Mouse (Mus musculus) liver, embryonic 13.5 days (tissue): ENCODE data around the gene Nin. TPM values are rescaled to one million over a fixed set of nuclear protein-coding genes. Genes with fewer than 3 reads are reported as not detected.

ENCODE experiments used
- ATAC-seq: fragments of 200-750 bp; cut with Nextera tagmentation; 2 replicates; pipeline ENCODE4 v1.8.0; 2017; ENCODE audit warnings: low read depth, mild to moderate bottlenecking, moderate number of reproducible peaks, moderate library complexity
- DNase-seq: peaks from one replicate; pipeline ENCODE4 v3.0.0; 2022
- H3K27ac ChIP-seq: fragments of 300-500 bp; sonication (generic); 2 replicates; pipeline ENCODE4 v1.5.1; 2015; ENCODE audit warnings: moderate library complexity, mild to moderate bottlenecking, inconsistent platforms
- H3K27me3 ChIP-seq: fragments of 300-500 bp; sonication (generic); 2 replicates; pipeline ENCODE4 v1.6.1; 2015; ENCODE audit warnings: mild to moderate bottlenecking, inconsistent platforms
- H3K36me3 ChIP-seq: fragments of 300-500 bp; sonication (generic); 2 replicates; pipeline ENCODE4 v1.6.1; 2015; ENCODE audit warnings: mild to moderate bottlenecking, inconsistent platforms
- H3K4me1 ChIP-seq: fragments of 300-500 bp; sonication (generic); replicated peaks from 2 replicates; pipeline ENCODE4 v1.6.1; 2015; ENCODE audit warnings: inconsistent platforms
- H3K4me2 ChIP-seq: fragments of 300-500 bp; sonication (generic); 2 replicates; pipeline ENCODE4 v1.6.1; 2015; ENCODE audit warnings: inconsistent platforms, mild to moderate bottlenecking, moderate library complexity
- H3K4me3 ChIP-seq: fragments of 300-500 bp; sonication (generic); replicated peaks from 2 replicates; pipeline ENCODE4 v1.5.1; 2015; ENCODE audit warnings: mild to moderate bottlenecking, inconsistent platforms
- H3K9ac ChIP-seq: fragments of 300-500 bp; sonication (generic); 2 replicates; pipeline ENCODE4 v1.6.1; 2015; ENCODE audit warnings: mild to moderate bottlenecking, inconsistent platforms
- H3K9me3 ChIP-seq: fragments of 300-500 bp; sonication (generic); replicated peaks from 2 replicates; pipeline ENCODE4 v1.6.1; 2016; ENCODE audit warnings: inconsistent platforms
- WGBS: fragments of 180-500 bp; shearing (Covaris S2); methylation state at CpG from one replicate; pipeline ENCODE4 v1.1.7; 2015; ENCODE audit not compliant: insufficient replicate concordance; 5-methylcytosine and 5-hydroxymethylcytosine counted together
- polyA plus RNA-seq: library from polyadenylated mRNA; unstranded; fragments of >200 nt; fragmentation: Nextera tagmentation; extraction: Ambion mirVana; gene quantifications from 2 replicates; pipeline ENCODE4 v1.2.1, GENCODE M21; 2015

The Nin gene
- polyA plus RNA-seq, 1 experiment from 2014 or later, result 2.2 TPM

DNA sequence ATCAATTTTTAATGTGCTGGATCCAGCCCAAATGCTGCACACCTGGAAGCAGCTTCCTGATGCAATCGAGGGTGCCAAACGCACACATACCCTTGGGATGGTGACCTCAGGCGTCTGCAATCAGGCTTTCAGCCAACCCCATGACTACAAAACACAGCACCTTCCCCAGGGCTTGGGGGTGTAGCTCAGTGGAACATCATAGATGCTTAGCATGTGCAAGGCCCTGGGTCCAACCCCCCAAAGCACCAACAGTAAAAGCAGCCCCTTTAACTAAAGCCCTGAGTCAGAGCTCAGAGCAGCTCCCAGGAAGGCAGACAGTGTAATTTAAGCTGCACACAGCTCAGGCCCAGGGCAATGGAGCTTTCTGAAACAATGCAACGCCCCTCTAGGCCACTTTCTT is 9.3 kb downstream of the Nin start:
- no peaks in the 10 kb centered on the region for H3K36me3 ChIP-seq
- peaks cover 9% of the 10 kb centered on the region; the same call in 1 of the 2 replicates for H3K4me1 ChIP-seq
- no peak overlapping the region for H3K9ac ChIP-seq
- no peaks in the 10 kb centered on the region for H3K9me3 ChIP-seq
- H3K27ac ChIP-seq, result no peak overlapping the region
- H3K4me2 ChIP-seq, result no peak overlapping the region
- no peaks in the 10 kb centered on the region for H3K27me3 ChIP-seq
- no peak overlapping the region for H3K4me3 ChIP-seq
- no peak for DNase-seq
- WGBS, result 59% methylated on average over 4 of the region's 4 CpGs
- ATAC-seq, result no peak

GRCm38 (mm10) chr12:70103257-70103656 is 10.3 kb downstream of the Nin start:
- H3K4me3 ChIP-seq, result no peak overlapping the region
- no peak overlapping the region for H3K4me2 ChIP-seq
- WGBS, result 78% methylated on average over 4 of the region's 4 CpGs
- no peaks in the 10 kb centered on the region for H3K9me3 ChIP-seq
- no peaks in the 10 kb centered on the region for H3K36me3 ChIP-seq
- no peaks in the 10 kb centered on the region for H3K27me3 ChIP-seq
- DNase-seq, result no peak
- no peak overlapping the region for H3K9ac ChIP-seq
- no peak for ATAC-seq
- H3K4me1 ChIP-seq, result peaks cover 9% of the 10 kb centered on the region; the same call in 1 of the 2 replicates
- no peak overlapping the region for H3K27ac ChIP-seq

GRCm38 (mm10) chr12:70102426-70102825 is 11.1 kb downstream of the Nin start:
- WGBS, result 59% methylated on average over 9 of the region's 9 CpGs
- Histone ChIP-seq H3K9me3 (no peaks in the 10 kb centered on the region), H3K9ac (no peak overlapping the region), H3K4me3 (no peak overlapping the region), H3K4me1 (peaks cover 9% of the 10 kb centered on the region; the same call in 1 of the 2 replicates), H3K27ac (no peak overlapping the region), H3K27me3 (no peaks in the 10 kb centered on the region), H3K4me2 (no peak overlapping the region), H3K36me3 (no peaks in the 10 kb centered on the region)
- no peak for ATAC-seq
- no peak for DNase-seq

GRCm38 (mm10) chr12:70101823-70102222 is 11.7 kb downstream of the Nin start:
- ATAC-seq, result no peak
- no peak overlapping the region for H3K27ac ChIP-seq
- WGBS, result 42% methylated on average over 5 of the region's 5 CpGs

GRCm38 (mm10) chr12:70097901-70098300 is 15.6 kb downstream of the Nin start:
- H3K4me3 ChIP-seq, result no peak overlapping the region
- DNase-seq (no peak), ATAC-seq (no peak)
- H3K4me2 ChIP-seq, result no peak overlapping the region
- no peaks in the 10 kb centered on the region for H3K27me3 ChIP-seq
- no peaks in the 10 kb centered on the region for H3K36me3 ChIP-seq
- H3K27ac ChIP-seq, result no peak overlapping the region
- no peaks in the 10 kb centered on the region for H3K4me1 ChIP-seq
- H3K9me3 ChIP-seq, result no peaks in the 10 kb centered on the region
- 81% methylated on average over 7 of the region's 7 CpGs for WGBS
- no peak overlapping the region for H3K9ac ChIP-seq

More at GRCm38 (mm10) chr12:70101823-70102222, 11.7 kb downstream of the Nin start:
- Histone ChIP-seq H3K36me3 (no peaks in the 10 kb centered on the region), H3K9me3 (no peaks in the 10 kb centered on the region), H3K4me2 (no peak overlapping the region), H3K4me3 (no peak overlapping the region), H3K4me1 (peaks cover 5% of the 10 kb centered on the region; the same call in 1 of the 2 replicates), H3K27me3 (no peaks in the 10 kb centered on the region), H3K9ac (no peak overlapping the region)
- DNase-seq, result no peak

DNA sequence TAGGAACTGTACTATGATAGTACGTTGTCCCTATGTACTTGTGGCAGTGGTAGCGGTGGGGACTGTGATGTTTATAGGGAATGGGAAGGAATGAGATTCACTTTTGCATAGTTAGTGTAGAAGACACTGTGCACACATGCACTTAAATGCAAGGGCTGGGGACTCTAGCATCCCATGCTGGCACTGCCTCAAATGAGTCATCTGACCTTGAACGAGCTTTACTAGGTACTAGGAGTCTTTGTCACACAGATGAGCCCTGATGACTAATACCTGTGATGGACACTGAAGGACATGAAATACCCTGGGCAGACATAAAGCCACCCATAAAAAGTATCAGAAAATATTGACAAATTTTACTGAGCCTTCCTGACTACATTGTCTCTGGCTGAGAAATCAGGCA is 16.2 kb downstream of the Nin start:
- DNase-seq (no peak), ATAC-seq (no peak)
- Histone ChIP-seq H3K4me3 (no peak overlapping the region), H3K9ac (no peak overlapping the region), H3K4me2 (no peak overlapping the region), H3K4me1 (no peaks in the 10 kb centered on the region), H3K27ac (no peak overlapping the region), H3K27me3 (no peaks in the 10 kb centered on the region), H3K36me3 (no peaks in the 10 kb centered on the region), H3K9me3 (no peaks in the 10 kb centered on the region)
- WGBS, result 76% methylated on average over 3 of the region's 3 CpGs

DNA sequence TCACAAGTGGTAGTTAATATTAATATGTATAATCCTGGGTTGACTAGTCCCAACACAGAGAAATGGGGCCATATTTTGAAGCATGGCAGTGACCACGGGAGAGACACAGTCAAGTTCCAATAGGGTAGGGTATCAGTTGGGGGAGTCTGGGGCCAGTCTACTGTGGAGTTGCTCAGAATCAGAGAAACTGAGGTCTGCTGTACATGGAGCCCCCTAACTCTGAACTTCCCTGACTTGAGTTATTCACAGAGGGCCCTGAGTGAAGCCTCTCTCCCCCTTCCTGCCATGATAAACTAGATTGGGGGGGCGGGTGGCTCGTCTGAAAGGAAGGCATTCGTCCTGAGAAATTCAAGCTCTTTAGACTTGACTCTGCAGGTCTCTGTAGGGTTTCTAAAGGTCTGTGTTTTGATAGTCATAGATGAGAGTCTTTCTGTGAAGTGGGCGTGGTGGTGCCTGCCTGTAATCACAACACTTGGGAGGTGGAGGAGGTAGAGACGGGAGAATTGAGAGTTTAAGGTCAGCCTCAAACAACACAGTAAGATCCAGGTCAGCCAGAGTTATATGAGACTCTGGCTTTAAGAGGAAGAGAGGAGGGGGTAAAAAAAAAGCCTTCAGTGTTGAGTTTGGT is 20.1 kb downstream of the Nin start:
- no peak for DNase-seq
- 64% methylated on average over 6 of the region's 6 CpGs for WGBS

DNA sequence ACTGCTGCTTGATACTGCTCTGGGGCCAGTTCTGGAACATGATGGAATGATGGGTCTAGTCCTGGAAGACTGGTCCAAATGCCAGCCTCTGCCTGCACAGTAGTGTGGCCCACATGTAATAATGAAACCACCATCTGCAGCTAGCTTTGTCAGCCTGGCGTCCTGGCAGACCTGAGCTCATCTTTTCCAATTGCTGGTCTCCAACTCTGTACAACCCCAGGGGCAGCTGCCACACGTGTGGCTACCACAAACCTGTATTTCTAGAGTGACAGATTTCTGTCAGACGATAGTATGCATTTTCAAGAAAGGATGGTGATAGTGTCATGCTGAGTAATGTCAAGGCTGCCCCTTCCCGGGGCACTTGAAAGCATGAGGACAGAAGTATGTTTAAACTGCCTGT is 25.2 kb downstream of the Nin start:
- no peak overlapping the region for H3K27ac ChIP-seq
- H3K36me3 ChIP-seq, result no peaks in the 10 kb centered on the region
- DNase-seq (no peak), ATAC-seq (no peak)
- H3K4me2 ChIP-seq, result no peak overlapping the region
- H3K9ac ChIP-seq, result no peak overlapping the region
- no peaks in the 10 kb centered on the region for H3K4me1 ChIP-seq
- H3K4me3 ChIP-seq, result no peak overlapping the region
- no peaks in the 10 kb centered on the region for H3K27me3 ChIP-seq
- no peaks in the 10 kb centered on the region for H3K9me3 ChIP-seq
- WGBS, result 54% methylated on average over 4 of the region's 4 CpGs

More for the DNA sequence above, 20.1 kb downstream of the Nin start:
- Histone ChIP-seq H3K27me3 (no peaks in the 10 kb centered on the region), H3K4me3 (no peak overlapping the region), H3K27ac (no peak overlapping the region), H3K36me3 (no peaks in the 10 kb centered on the region), H3K9me3 (no peaks in the 10 kb centered on the region), H3K4me1 (no peaks in the 10 kb centered on the region), H3K9ac (no peak overlapping the region), H3K4me2 (no peak overlapping the region)
- ATAC-seq, result no peak

- Histone ChIP-seq H3K4me3 (no peak overlapping the region), H3K4me1 (no peaks in the 10 kb centered on the region), H3K4me2 (no peak overlapping the region), H3K9ac (no peak overlapping the region), H3K36me3 (no peaks in the 10 kb centered on the region), H3K9me3 (no peaks in the 10 kb centered on the region), H3K27me3 (no peaks in the 10 kb centered on the region), H3K27ac (no peak overlapping the region)
- WGBS, result 60% methylated on average over 3 of the region's 3 CpGs
- no peak for DNase-seq
- no peak for ATAC-seq
Measured at GRCm38 (mm10) chr12:70085351-70085750, 28.2 kb downstream of the Nin start.

- no peak overlapping the region for H3K9ac ChIP-seq
- no peaks in the 10 kb centered on the region for H3K9me3 ChIP-seq
- H3K36me3 ChIP-seq, result no peaks in the 10 kb centered on the region
- H3K27ac ChIP-seq, result no peak overlapping the region; the same call in 1 of the 2 replicates
- ATAC-seq, result no peak
- no peak for DNase-seq
- WGBS, result 40% methylated on average over 5 of the region's 5 CpGs
- no peaks in the 10 kb centered on the region for H3K27me3 ChIP-seq
- no peak overlapping the region for H3K4me3 ChIP-seq
- H3K4me2 ChIP-seq, result no peak overlapping the region
- no peaks in the 10 kb centered on the region for H3K4me1 ChIP-seq
Measured at GRCm38 (mm10) chr12:70084198-70084597, 29.3 kb downstream of the Nin start.

GRCm38 (mm10) chr12:70083737-70084136 is 29.8 kb downstream of the Nin start:
- Histone ChIP-seq H3K27ac (no peak overlapping the region), H3K27me3 (no peaks in the 10 kb centered on the region)
- 84% methylated on average over 4 of the region's 4 CpGs for WGBS

DNA sequence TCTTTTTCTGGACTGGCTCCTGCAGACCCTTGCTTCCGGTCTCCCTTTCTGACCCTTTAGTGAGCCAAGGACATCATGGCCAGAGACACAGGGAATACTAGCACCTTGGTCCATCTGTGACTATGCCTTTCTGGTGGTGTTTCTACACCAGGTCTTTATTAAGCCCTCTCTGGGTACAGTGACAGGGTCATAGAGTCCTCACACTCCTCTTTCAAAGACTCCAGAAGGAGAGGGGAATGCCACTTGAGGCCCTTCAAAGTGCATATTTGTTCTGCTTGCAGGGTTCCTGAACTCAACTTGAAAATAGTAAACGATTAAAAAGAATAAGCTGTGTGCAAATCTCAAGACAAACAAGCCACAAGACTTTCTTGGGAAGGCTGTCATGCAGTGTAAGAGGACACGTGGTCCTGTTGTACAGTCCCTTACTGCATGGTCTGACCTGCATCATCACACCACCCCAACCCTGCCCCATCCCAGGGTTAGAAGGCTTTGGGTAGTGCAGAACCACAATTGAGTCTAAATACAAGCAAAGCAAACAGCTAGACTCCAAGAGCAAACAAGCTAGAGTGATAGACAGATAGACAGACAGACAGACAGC is 30.5 kb downstream of the Nin start:
- 69% methylated on average over 3 of the region's 3 CpGs for WGBS

More at GRCm38 (mm10) chr12:70083737-70084136, 29.8 kb downstream of the Nin start:
- no peaks in the 10 kb centered on the region for H3K9me3 ChIP-seq
- H3K9ac ChIP-seq, result no peak overlapping the region
- no peak overlapping the region for H3K4me3 ChIP-seq
- no peak overlapping the region for H3K4me2 ChIP-seq
- no peaks in the 10 kb centered on the region for H3K4me1 ChIP-seq
- H3K36me3 ChIP-seq, result no peaks in the 10 kb centered on the region
- no peak for ATAC-seq
- no peak for DNase-seq

More for the DNA sequence above, 30.5 kb downstream of the Nin start:
- H3K9ac ChIP-seq, result no peak overlapping the region
- no peak for ATAC-seq
- H3K4me1 ChIP-seq, result no peaks in the 10 kb centered on the region
- H3K36me3 ChIP-seq, result no peaks in the 10 kb centered on the region
- no peak for DNase-seq
- no peak overlapping the region for H3K4me3 ChIP-seq
- H3K4me2 ChIP-seq, result no peak overlapping the region
- H3K27ac ChIP-seq, result no peak overlapping the region
- H3K9me3 ChIP-seq, result no peaks in the 10 kb centered on the region
- no peaks in the 10 kb centered on the region for H3K27me3 ChIP-seq
